Mouse (Mus musculus) cerebellum, adult 2 months (tissue): ENCODE measurements around the gene Coil. TPM values are rescaled to one million over a fixed set of nuclear protein-coding genes. Genes with fewer than 3 reads are reported as not detected.

ENCODE experiments used
- DNase-seq, 2 experiments: peaks; one replicate each; pipeline ENCODE4 v3.0.0; 2021
- H3K27ac ChIP-seq: fragments of 200-500 bp; 2 replicates; pipeline ENCODE4 v1.5.1; 2012; ENCODE audit warnings: low read length, control low read depth, inconsistent platforms; ENCODE audit not compliant: insufficient read depth
- H3K27me3 ChIP-seq: fragments of 200-500 bp; 2 replicates; pipeline ENCODE4 v1.6.1; 2012; ENCODE audit warnings: inconsistent platforms, mild to moderate bottlenecking, low read length, moderate library complexity; ENCODE audit not compliant: control insufficient read depth, insufficient read depth
- H3K4me1 ChIP-seq: fragments of 200-500 bp; 2 replicates; pipeline ENCODE4 v1.6.1; 2011; ENCODE audit warnings: low read length; ENCODE audit not compliant: control insufficient read depth, insufficient read depth
- H3K4me3 ChIP-seq: fragments of 200-500 bp; replicated peaks from 2 replicates; pipeline ENCODE3; 2011; ENCODE audit warnings: mild to moderate bottlenecking, low read depth, low read length, control low read depth; ENCODE audit not compliant: insufficient read depth
- CTCF ChIP-seq: fragments of 200-500 bp; IDR thresholded peaks from 2 replicates; pipeline ENCODE4 v1.5.1; 2011; ENCODE audit warnings: low read depth, mild to moderate bottlenecking, control low read depth, low read length, moderate library complexity, borderline replicate concordance; ENCODE audit not compliant: insufficient read depth
- POLR2A ChIP-seq: fragments of 200-500 bp; IDR thresholded peaks from 2 replicates; pipeline ENCODE4 v1.6.1; 2011; ENCODE audit warnings: low read length, control low read depth, borderline replicate concordance; ENCODE audit not compliant: insufficient read depth
- WGBS: fragments of 180-500 bp; shearing (Covaris S2); methylation state at CpG from one replicate; pipeline ENCODE4 v1.1.7; 2018; 5-methylcytosine and 5-hydroxymethylcytosine counted together
- polyA plus RNA-seq: library from polyadenylated mRNA; depleted of rRNA; stranded (reverse); fragments of >200 nt; gene quantifications from 2 replicates; pipeline ENCODE4 v1.2.3, GENCODE M21; 2012

The Coil gene
- polyA plus RNA-seq, 1 experiment: 22.3 TPM

DNA sequence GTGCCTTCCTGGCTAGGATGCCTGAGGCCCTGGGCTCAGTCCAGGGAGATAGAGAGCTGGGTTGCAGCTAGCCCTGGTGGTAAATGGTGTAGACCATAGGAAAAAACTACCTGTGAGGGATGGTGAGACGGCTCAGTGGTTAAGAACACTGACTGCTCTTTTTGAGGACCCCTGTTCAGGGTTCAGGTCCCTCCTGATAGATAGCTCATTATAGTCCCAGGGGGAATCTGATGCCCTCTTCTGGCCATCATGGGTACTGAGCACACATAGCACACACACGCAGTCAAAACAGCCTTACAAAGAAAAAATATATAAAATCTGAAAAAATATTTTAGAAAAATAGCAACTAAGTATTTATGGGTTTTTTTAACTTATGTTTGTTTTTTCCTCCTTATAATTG lies 6.3 kb downstream of the Coil start:
- Histone ChIP-seq H3K27ac (no peak overlapping the region), H3K4me3 (no peak overlapping the region), H3K27me3 (no peaks in the 10 kb centered on the region), H3K4me1 (no peaks in the 10 kb centered on the region; the same call in 1 of the 2 replicates)
- no peak for DNase-seq
- 93% methylated on average over 2 of the region's 2 CpGs for WGBS
- peak; percentile 34; the same call in 1 of the 2 replicates for TF ChIP-seq CTCF
- no peak for TF ChIP-seq POLR2A

DNA sequence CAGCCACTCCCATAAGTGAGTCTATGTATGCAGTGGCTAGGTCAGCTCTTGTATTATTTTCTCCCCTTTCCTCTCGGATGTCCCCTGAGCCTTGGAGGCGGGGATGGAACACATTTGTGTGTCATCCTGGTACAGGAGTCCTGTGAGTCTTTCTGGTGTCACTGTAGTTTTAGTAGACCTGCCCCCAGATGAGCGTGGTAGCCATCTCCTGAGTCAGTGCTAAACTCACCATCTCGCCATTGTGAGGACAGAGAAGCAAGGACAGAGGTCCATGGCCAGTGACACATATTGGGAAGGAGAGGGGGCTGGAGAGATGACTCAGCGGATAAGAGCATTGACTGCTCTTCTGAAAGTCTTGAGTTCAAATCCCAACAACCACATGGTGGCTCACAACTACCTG lies 7.1 kb downstream of the Coil start:
- Histone ChIP-seq H3K4me3 (no peak overlapping the region), H3K4me1 (no peaks in the 10 kb centered on the region; the same call in 1 of the 2 replicates), H3K27ac (no peak overlapping the region), H3K27me3 (no peaks in the 10 kb centered on the region)
- DNase-seq: no peak
- 93% methylated on average over 5 of the region's 5 CpGs for WGBS
- TF ChIP-seq POLR2A (no peak), CTCF (no peak)

DNA sequence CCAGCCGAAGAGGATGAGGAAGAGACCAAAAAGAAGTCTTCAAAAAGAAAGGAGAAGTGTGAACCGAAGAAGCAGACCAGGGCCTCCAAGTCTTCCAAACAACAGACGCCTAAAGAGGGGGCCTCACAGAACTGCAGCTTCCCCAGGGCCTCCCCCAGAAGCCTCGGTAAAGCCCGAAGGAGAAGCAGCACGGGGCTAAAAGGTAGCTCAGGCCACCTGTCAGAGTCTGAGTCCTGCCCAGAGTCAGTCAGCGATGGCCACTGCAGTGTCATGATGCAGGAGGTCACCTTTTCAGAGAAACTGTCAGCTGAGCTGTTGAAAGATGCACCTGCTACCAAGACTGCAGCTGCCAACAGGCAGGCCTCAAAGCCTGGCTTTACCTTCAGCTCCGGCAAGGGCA lies 11.3 kb downstream of the Coil start:
- TF ChIP-seq CTCF (no peak), POLR2A (no peak)
- DNase-seq: no peak
- no peak overlapping the region for H3K4me3 ChIP-seq
- no peaks in the 10 kb centered on the region for H3K27me3 ChIP-seq
- no peak overlapping the region for H3K27ac ChIP-seq
- 81% methylated on average over 8 of the region's 8 CpGs for WGBS
- H3K4me1 ChIP-seq: no peaks in the 10 kb centered on the region; the same call in 1 of the 2 replicates

DNA sequence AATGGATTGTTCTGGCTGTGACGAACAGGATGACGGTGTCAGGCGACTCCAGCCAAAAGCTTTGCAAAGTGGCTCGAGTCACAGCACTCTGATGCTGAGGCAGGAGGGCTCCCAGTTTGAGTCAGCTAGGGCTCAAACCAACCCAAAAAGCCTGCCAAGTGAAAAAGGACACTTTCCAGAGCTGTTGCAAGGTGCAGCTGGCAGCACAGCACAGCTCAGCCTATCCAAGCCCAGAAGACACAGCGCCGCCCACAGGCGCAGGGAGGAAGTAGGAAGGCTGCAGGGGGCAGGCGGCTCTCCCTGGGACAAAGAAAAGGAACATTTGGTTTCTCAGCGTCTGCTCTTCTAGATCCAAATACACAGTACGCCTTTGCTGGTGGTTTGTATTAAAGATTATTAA lies 16.6 kb downstream of the Coil start:
- Histone ChIP-seq H3K4me3 (no peak overlapping the region), H3K27ac (no peak overlapping the region), H3K4me1 (no peaks in the 10 kb centered on the region; the same call in 1 of the 2 replicates), H3K27me3 (no peaks in the 10 kb centered on the region)
- no peak for DNase-seq
- WGBS: 63% methylated on average over 10 of the region's 10 CpGs
- TF ChIP-seq CTCF (no peak), POLR2A (no peak)

DNA sequence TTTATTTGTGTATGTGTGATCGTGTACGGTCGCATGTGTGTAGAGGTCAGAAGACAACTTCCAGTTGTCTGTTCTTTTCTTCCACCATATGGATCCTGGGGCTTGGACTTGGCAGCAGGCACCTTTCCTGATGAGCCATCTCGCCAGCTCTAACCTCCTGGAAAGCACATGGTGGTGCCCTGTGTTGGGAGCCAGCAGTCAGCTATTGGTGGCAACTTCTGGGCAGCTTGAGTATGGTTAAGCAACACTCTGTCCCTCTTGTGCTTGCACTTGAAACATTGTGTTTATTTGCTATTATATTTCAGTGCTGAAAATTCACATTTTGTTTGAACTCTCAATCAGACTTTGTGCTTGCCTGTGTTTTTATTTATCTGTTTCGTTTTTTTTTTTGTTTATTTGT lies 18.9 kb downstream of the Coil start:
- TF ChIP-seq POLR2A: no peak
- no peak for TF ChIP-seq CTCF
- 26% methylated on average over 5 of the region's 5 CpGs for WGBS
- H3K4me1 ChIP-seq: no peaks in the 10 kb centered on the region; the same call in 1 of the 2 replicates

DNA sequence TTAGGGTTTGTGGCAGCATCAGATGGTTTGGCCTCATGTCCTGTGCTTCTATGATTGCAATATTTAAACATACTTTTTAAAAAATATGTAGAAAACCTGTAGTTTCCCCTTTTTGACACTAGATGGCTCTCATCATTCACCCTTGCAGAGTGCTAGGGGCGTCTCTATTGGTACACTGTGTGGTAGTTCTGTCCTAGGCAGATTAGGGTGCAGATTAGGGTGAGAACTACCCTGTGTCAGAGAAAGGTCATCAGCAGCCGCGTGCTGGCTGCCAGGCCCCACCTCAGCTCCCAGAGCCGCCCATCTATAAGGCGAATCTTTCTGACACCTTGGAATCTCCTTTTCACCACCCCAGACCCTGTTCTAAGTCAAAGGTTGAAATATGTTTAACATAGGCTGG lies 19.5 kb downstream of the Coil start:
- Histone ChIP-seq H3K27ac (no peak overlapping the region), H3K4me3 (no peak overlapping the region), H3K4me1 (no peaks in the 10 kb centered on the region; the same call in 1 of the 2 replicates), H3K27me3 (no peaks in the 10 kb centered on the region)
- DNase-seq: no peak
- TF ChIP-seq POLR2A (no peak), CTCF (no peak)
- WGBS: 82% methylated on average over 5 of the region's 5 CpGs

More for the DNA sequence above, 18.9 kb downstream of the Coil start:
- Histone ChIP-seq H3K4me3 (no peak overlapping the region), H3K27me3 (no peaks in the 10 kb centered on the region), H3K27ac (no peak overlapping the region)
- DNase-seq: no peak

DNA sequence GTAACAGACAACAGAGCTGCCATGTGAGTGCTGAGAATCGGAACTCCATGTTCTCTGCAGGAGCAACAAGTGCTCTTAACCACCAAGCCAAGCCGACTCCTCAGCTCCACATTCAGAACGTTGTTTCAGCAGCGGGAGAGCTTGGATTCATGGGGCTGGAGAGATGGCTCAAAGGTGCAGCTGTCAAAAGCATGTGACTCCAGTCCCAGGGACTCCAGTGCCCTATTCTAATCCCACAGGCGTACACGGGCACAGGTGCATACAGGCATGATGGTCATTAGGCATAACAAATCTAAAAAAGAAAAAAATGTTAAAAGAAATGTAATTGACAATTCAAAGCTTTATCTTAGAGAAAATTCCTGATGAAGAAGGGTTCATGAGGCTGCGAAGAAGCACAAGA lies 23.1 kb downstream of the Coil start:
- Histone ChIP-seq H3K4me3 (no peak overlapping the region), H3K27me3 (no peaks in the 10 kb centered on the region), H3K27ac (no peak overlapping the region), H3K4me1 (no peaks in the 10 kb centered on the region; the same call in 1 of the 2 replicates)
- no peak for TF ChIP-seq CTCF
- no peak for TF ChIP-seq POLR2A
- no peak for DNase-seq
- 45% methylated on average over 7 of the region's 7 CpGs for WGBS

DNA sequence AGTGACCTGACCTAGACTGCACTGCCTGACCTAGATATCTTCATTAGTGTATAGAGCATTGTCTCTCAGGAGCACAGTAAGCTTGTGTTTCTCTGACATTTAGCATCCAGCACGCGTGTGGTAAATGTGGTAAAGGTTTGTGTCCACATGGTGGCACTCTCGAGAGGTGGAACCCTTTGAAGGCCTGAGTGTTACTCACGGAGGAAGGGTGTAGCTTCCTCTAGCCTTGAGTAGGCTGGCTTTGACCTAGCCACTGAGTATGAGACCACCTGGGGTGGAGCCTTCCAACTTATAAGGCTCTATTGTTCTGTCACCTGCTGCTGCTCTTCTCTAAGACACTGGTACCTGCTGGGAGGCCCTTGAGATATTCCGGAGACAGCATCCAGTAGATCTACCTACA lies 23.6 kb downstream of the Coil start:
- 19% methylated on average over 5 of the region's 5 CpGs for WGBS
- no peak overlapping the region for H3K4me3 ChIP-seq
- peak in 1 of 2 experiments; percentile 23 for DNase-seq
- TF ChIP-seq POLR2A (no peak), CTCF (peak; percentile 44; the same call in 1 of the 2 replicates)
- no peaks in the 10 kb centered on the region for H3K27me3 ChIP-seq
- no peaks in the 10 kb centered on the region; the same call in 1 of the 2 replicates for H3K4me1 ChIP-seq
- H3K27ac ChIP-seq: no peak overlapping the region
